Mouse (Mus musculus): ENCODE results near the gene Gm28048.

Gene Gm28048

DNA sequence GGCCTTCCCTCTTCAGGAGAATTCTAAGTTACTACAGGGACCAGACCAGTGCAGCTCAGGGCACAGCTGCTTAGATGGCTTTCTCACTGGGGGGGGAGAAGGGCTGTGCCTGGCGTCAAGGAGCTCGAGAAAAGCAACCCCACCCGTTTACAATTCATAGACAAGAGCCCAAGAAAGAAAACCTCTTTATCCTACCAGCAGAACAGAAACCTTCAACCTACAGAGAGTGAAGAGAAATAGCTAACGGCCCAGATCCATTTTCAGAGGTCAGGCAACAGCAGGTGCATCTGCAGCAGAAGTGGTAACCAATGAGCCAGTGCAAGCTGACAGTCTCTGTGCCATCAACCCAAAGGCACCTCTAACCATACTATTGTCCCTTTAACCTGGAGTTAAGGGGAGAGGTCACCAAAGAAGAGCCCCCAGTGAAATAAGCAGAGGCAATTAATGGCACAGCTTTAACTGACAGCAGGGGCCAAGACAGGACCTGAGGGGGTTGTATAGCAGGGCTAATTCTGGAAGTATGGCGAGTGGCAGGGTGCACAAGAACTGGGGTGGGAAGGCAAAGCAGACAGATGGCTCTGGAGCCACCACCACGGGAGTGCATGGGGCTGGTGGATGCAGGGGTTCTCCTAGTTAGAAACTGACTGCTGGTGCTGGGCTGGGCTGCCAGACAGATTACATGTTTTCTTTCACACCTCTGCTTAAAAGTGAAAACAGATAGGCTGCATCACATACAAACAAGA is 135.6 kb downstream of the Gm28048 start:
- in situ Hi-C loops (cut with MboI; ENCODE audit: low sequenced_read_pairs) = no loop called here

DNA sequence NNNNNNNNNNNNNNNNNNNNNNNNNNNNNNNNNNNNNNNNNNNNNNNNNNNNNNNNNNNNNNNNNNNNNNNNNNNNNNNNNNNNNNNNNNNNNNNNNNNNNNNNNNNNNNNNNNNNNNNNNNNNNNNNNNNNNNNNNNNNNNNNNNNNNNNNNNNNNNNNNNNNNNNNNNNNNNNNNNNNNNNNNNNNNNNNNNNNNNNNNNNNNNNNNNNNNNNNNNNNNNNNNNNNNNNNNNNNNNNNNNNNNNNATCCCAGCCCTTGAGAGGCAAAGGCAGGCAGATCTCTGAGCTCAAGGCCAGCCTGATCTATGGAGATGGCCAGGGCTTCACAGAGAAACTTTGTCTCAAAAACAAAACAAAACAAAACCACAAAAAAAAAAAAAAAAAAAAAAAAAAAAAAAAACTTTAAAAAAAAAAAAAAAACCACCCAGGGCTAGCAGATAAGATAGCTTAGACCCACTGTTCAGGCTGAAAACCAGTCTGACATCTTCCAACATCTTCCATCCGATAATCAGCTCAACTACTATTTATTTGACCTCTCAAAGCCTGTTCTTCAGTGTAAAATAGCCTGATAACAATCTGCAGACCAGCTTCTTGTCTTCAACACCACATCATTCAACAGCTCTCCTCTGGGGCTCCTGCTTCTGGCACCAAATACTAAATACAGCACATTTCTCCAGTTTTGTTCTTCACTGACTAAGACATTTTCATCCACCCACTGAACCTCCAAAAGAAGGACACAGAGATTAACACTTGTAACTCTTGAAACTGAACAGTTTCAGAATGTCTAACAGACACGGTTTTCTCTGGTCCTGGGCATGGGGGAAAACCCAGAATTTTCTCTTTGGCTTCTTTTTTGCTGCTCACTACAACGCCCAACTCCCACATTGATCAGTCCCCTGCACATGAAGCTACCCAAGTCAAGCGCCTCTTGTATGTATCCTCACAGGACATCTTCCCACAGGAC is 136.9 kb downstream of the Gm28048 start:
- in situ Hi-C loops (cut with MboI; ENCODE audit: low sequenced_read_pairs) = no loop called here

DNA sequence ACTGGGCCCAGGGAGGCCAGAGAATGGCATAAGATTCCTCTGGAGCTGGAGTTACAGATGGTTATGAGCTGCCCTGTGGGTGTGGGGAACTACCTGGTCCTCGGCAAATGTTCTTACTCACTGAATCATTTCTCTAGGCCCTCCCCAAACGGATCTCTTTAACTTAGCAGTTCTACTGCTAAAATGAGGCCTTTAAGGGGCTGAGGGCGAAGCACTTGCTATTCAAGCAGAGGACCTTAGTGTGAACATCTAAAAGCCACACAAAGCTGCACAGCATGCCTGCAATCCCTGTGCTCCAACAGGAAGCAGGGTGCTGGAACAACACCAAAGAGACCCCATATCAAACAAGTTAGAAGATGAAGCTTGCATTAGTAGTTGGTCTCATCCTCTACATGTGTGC is 142.4 kb downstream of the Gm28048 start:
- in situ Hi-C loops (cut with MboI; ENCODE audit: low sequenced_read_pairs) = no loop called here

DNA sequence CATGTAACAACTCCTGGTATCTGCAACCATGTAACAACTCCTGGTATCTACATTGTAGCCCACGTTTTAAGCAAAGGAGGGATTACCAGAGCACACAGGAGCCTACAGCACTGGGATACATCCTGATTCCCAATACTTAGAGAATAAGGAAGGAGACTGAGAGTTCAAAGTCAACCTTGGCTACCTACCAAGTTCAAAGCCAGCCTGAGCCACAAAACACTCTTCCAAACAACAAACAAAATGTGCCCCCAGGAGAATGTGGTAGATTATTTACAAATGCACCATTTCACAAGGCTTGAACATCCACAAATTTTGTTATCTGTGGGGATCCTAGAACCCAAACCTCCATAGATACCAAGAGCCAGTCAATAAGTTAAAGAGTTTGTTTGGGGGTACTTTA is 143.5 kb downstream of the Gm28048 start:
- in situ Hi-C loops (cut with MboI; ENCODE audit: low sequenced_read_pairs) = no loop called here

DNA sequence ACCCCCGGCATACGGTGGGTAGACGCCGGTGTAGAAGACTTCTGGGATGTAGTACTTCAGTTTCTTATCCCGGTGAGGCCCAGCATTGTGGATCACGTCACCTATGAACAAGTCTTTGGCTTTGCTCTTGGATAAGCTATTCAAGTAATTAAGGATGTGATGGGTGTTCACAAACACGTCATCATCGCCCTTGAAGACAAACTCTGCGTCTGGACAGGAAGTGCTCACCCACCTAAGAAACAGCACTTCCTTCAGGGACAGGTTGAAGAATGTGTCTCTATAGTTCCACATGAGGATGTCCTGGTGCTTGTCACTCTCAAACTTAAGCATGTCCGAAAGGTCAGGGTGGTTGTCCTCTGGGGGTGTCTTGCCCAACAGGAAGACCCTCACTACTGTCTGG is 145.6 kb downstream of the Gm28048 start:
- in situ Hi-C loops (cut with MboI; ENCODE audit: low sequenced_read_pairs) = no loop called here

DNA sequence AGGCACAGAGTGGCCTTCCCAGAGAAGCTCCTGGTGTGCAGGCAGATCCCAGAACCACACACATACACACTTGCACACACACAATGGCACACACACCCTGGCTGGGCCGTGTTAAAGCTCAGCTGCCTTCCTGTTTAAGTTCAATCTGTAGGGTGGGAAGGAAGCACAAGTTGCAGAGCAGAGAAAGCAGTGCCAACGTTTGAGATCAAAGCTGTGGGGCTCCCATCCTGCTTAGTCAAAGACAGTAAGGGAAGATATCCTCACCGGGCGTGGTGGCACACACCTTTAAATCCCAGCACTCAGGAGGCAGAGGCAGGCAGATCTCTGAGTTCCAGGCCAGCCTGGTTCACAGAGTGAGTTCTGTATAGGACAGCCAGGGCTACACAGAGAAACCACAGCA is 149.3 kb downstream of the Gm28048 start:
- in situ Hi-C loops (cut with MboI; ENCODE audit: low sequenced_read_pairs) = no loop called here

DNA sequence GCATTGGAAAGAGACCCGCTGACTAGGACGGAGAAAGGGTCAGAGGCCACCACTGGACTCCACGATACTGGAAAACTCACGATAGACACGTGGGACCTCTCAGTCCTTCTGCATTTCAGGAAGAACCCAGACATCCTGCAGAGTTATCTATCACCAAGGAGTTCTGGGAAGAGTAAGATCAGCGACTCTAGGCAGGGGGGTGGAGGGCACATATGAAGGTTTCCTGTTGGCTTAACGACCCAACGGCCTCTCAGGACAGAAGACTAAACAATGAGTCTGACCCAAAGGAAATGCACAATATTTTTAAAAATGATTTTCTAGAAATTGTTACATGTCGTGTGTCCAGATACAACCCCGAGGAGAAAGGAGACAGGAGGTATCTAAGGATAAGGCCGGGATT is 150.0 kb downstream of the Gm28048 start:
- in situ Hi-C loops (cut with MboI; ENCODE audit: low sequenced_read_pairs) = no loop called here

DNA sequence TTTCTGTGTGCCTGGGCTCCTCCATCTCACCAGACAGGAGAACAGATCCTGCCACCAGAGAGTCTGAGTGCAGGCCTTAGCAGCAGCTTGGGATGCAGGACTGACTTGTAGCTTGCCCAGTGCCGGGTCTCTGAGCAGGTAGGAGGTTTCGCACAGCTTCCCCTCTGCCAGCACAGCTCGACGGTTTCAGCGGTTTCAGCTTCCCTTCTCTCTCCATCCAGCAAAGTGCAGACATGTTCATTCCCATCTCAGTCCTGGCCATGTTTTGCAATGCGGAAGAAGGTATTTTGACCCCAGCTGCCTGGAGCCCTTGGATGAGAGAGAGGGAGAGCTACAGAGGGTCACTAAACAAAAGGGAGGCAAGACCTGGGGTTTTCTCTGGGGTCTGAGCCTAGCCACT is 151.2 kb downstream of the Gm28048 start:
- in situ Hi-C loops (cut with MboI; ENCODE audit: low sequenced_read_pairs) = no loop called here

DNA sequence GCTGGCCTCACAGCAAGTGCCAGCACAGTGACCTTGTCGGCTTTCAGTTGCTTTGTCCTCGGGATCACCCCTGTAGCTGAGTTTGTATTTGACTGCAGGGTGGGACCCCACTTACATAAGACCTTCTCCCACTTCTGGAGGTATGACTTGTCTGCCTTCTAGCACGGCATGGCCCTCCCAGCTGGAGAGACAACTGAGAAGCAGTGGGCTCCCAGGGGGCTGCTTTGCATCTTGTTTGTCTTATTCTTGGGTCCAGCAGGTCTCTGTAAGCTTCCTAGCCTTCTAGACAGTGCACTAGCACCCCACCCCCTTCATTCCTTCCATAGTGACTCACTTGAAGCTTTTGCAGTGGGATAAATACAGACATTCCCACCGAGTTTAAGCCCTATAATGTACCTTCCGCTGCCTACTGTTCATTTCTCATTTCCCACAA is 151.7 kb downstream of the Gm28048 start:
- in situ Hi-C loops (cut with MboI; ENCODE audit: low sequenced_read_pairs) = no loop called here

DNA sequence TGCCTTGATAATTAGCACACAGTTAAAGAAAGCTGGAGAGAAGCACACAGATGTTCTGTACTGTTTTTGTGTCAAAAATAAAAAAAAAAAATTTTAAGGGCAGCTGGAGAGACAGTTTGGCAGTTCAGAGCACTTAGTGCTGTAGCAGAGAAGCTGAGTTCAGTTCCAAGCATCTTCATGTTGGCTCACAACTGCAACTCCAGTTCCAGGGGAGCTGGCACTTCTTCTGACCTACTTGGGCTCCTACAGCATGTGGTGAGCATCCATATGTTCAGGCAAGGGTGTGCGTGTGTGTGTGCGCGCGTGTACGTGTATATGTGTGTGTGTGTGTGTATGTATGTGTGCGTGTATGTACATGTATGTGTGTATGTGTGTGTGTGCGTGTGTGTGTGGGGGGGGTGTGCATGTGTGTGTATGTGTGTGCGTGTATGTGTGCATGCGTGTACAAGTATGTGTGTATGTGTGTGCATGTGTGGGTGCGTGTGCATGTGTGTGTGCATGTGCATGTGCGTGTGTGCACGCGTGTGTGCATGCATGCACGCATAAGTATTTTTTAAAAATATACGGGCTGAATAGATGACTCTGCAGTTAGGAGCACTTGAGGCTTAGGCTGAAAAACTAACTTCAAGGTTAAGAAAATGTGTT is 152.8 kb downstream of the Gm28048 start:
- in situ Hi-C loops (cut with MboI; ENCODE audit: low sequenced_read_pairs) = no loop called here

DNA sequence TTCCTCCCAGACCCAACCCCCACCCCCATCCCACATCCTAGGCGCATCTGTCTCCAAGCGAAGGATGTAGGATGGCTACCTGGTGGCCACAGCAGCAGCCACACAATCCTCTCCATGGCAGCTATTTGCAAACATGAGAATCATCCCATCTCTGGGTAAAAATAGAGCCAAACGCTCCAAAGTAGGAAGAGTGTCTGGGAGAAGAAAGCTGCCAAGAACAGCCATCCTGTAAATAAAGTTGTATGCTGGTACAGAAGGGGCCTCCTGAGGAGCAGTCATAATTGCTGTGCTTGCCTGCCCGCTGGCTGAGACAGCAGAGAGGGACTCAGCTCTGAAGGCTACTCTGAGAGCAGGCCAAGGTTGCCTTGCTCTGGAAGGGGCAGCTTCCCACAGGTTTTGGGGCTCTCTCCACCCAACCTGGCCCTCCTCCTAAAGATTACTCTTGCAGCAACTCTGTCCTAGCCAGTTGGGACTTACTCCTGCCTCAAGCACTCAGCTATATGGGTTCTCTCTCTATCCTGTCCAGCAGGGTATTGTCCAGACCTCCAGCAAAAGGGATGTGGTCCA is 154.3 kb downstream of the Gm28048 start:
- in situ Hi-C loops (cut with MboI; ENCODE audit: low sequenced_read_pairs) = no loop called here

DNA sequence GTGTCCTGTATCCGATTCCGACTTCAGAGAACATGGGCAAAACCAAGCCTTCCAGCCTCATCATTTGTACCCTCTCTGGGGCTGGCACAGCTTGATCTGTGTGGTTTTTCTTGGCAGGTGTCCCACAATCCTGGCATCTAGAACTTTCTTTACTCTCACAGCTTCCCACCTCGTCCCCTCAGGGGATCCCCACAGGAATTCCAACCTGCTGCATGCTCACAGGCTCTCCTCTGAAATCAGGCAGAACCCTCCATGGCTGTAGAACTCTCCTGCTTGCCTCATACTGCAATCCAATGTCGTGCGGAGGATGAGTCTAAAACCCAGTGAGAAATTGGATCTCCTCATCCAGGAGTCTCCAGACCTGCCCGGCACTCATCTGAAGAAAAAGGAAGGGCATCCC is 155.2 kb downstream of the Gm28048 start:
- in situ Hi-C loops (cut with MboI; ENCODE audit: low sequenced_read_pairs) = no loop called here

DNA sequence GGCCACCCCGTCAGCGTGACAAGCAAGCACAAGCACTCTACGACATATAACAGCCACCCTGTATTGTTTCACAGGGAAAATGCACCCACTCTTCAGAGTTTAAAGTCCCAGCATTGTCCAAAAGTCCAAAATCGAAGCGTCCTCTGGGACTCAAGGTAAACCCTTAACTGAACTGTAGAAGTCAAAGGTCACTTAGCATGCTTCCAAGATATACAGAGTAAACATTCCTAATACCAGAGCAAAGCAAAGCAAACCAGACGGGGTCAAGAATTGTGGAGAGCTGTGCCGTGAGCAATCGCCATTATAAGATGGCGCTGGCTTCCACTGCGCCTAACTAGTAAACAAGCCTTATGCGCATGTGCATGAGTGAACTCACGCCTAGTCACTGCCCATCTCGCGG is 155.8 kb downstream of the Gm28048 start:
- in situ Hi-C loops (cut with MboI; ENCODE audit: low sequenced_read_pairs) = no loop called here

DNA sequence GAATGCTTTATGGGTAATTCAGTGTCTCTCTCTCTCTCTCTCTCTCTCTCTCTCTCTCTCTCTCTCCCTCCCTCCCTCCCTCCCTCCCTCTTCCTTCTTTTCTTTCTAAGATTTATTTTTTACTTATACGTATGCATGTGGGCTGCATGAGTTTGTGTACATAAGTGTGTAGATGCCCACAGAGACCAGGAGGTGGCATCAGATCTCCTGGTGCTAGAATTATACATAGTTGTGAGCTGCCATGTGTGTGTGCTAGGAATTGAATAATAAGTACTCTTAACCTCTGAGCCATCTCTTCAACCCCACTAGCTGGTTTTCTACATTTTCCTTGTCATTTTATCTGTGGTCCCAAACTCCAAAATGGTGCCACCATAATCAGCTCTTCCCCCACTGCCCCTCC is 156.3 kb downstream of the Gm28048 start:
- in situ Hi-C loops (cut with MboI; ENCODE audit: low sequenced_read_pairs) = no loop called here

DNA sequence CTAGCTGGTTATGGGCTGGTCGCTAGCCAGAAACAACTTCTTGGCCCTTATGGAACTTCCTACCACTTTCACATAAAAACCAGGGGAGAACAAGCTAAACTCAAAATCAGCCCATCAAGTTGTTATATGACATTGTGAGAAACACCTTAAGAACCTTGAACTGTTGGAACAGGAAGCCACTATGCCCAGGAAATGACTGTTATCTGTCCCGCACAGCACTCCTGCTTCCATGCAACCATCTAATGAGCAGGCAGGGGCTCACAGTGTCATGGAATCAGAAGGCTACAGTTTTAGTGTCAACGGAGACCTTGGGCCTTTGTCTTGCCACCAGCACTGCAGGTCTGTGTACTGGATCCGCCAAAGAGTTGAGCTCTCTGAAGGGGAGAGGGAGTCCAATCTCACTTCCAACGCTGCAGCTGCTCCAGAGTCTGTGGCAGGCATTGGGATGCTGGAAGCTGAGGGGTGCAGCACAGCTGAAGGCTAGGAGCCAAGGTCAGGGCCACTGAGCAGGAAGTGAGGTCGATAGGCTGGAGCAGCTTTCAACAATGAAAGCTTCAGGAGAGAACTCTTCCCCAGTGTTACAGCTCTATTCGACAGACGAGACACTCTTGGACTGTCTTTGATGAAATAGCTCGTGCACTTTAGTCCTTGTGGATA is 157.7 kb downstream of the Gm28048 start:
- in situ Hi-C loops (cut with MboI; ENCODE audit: low sequenced_read_pairs) = no loop called here

DNA sequence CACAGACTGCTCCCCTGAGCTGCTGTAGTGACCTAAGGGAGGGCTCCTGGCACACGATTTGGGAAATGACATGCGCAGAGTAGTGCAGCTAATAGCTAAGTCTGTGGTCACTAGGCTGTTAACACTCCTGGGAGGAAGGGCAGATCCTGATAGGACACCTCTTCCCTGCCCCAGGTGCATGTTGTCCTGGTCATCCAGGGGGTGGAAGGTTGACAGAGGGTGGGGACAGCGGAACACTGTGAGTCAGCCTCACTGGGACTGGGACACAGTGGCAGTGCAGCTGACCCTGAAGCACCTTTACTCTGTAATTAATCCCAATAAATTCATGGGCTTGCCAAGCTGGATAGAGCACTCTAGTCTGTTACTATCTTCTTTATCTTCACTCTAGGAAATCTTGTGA is 160.6 kb downstream of the Gm28048 start:
- in situ Hi-C loops (cut with MboI; ENCODE audit: low sequenced_read_pairs) = no loop called here

DNA sequence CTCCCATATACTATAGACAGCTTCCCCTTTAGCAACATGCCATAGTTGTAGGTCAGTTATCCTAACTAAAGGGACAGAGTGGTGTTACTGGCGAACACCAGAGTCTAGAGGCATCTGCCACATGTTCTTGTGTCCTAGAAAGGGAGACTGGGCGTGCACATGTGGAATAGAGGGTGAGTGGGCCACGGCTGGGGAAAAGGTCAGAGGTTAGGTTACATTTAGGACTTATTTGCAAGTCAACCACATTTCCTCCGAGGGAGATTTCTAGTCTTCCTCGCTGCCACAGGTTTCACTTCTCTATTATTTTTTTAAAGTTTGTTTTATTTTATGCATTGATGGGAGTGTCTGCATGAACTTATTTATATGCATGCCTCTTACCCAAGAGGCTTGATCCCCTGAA is 163.5 kb downstream of the Gm28048 start:
- in situ Hi-C loops (cut with MboI; ENCODE audit: low sequenced_read_pairs) = no loop called here

DNA sequence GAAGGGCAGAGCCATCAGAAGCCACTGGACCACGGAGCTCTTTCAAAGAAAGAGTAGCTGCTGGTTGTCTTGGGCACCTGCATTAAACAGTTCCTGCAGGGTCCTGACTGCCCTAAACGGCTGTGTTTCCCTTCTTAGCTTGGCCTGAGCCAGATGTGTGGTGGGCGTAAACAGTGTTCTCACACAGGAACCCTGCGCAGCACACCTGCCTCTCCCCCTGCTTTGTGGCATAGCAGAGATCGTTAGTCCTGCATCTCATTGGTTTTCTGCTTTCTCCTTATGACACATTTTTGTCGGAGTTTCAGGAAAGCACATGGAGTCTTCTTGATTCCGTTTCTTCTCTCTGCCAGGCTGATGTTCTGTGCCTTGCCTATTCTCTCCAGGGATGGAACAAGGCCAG is 166.0 kb downstream of the Gm28048 start:
- in situ Hi-C loops (cut with MboI; ENCODE audit: low sequenced_read_pairs) = no loop called here

DNA sequence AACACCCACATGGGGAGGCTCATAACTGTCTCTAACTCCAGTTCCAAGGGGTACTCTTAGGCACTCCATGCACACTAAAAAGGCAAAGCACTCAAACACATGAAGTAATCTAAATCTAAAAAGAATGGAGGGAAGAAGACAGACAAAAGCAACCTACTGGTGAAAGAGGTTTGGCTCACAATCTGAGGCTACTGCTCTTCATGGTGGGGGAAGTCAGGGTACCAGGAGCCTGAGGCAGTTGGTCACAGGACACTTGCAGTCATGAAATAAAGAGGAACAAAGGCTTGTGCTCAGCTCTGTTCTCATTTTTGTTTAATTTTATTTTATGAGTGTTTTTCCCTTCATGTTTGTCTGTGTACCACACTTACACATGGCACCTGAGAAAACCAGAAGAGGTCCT is 166.7 kb downstream of the Gm28048 start:
- in situ Hi-C loops (cut with MboI; ENCODE audit: low sequenced_read_pairs) = no loop called here

DNA sequence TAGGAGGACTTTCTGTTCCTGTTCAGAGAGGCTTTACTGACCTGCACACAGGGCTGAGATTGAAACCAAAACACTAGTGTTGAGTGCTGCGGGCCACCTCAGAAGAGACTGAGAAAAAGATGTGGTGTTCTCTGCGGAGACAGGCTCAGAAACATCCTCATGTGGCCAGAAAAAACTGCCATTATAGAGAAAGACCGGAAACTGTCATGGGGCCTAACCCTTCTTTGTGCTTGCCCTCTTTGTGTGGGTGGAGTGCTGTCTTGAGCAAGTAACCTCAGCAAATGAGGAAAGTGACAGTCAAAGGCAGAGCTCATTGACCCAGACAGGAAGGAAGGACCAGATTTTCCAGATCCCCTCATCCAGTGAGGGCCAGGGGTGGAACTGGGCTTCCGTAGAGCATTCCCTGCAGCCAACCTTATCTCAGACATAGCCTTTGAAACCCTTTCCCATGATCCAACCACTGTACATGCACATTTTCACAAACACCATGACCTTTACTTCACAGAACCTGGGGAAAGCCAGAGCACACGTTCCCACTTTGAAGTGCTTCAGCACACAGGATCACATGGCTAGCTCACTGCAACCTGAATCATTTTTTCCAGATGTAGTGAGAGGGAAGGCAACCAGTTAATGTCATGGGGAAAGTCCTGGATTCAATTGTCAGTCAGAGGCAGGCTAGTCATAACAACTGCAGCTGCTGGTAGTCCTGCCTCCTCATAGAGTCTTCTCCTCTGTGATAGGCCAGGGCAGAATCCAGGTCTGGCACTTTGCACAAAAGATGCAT is 167.8 kb downstream of the Gm28048 start:
- in situ Hi-C loops (cut with MboI; ENCODE audit: low sequenced_read_pairs) = no loop called here

All from CH12F3 (cell line).